Mouse (Mus musculus) lung, postnatal 4 days (tissue): ENCODE results near the gene Cdh13.
"Not testable (repeated sequence)": the region's sequence is repeated elsewhere in the genome, so short reads cannot be mapped to it uniquely, and the experiment has no call there.

Experiments
- DNase-seq, 2 experiments: peaks; one replicate each; pipeline ENCODE4 v3.0.0; 2021

The Cdh13 gene

GRCm38 (mm10) chr8:118709366-118709765 is 425.8 kb downstream of the Cdh13 start:
- DNase-seq: no peak

- no peak for DNase-seq
Measured at GRCm38 (mm10) chr8:118711631-118712030, 428.1 kb downstream of the Cdh13 start.

- no peak for DNase-seq
Measured at GRCm38 (mm10) chr8:118713111-118713510, 429.6 kb downstream of the Cdh13 start.

GRCm38 (mm10) chr8:118713596-118713995 is 430.1 kb downstream of the Cdh13 start:
- no peak for DNase-seq

- no peak for DNase-seq
Measured at GRCm38 (mm10) chr8:118722896-118723295, 439.4 kb downstream of the Cdh13 start.

- DNase-seq: no peak
Measured at GRCm38 (mm10) chr8:118725651-118726050, 442.1 kb downstream of the Cdh13 start.

GRCm38 (mm10) chr8:118741781-118742180 is 458.2 kb downstream of the Cdh13 start:
- no peak for DNase-seq

GRCm38 (mm10) chr8:118744991-118745390 is 461.5 kb downstream of the Cdh13 start:
- DNase-seq: no peak

- no peak for DNase-seq
Measured at GRCm38 (mm10) chr8:118748041-118748604, 464.6 kb downstream of the Cdh13 start.

GRCm38 (mm10) chr8:118749191-118749590 is 465.7 kb downstream of the Cdh13 start:
- DNase-seq: no peak

GRCm38 (mm10) chr8:118749786-118750185 is 466.3 kb downstream of the Cdh13 start:
- no peak for DNase-seq

- no peak for DNase-seq
Measured at GRCm38 (mm10) chr8:118753710-118754109, 470.2 kb downstream of the Cdh13 start.

GRCm38 (mm10) chr8:118754119-118754518 is 470.6 kb downstream of the Cdh13 start:
- DNase-seq: no peak

GRCm38 (mm10) chr8:118777507-118777906 is 494.0 kb downstream of the Cdh13 start:
- not testable (repeated sequence) for DNase-seq

GRCm38 (mm10) chr8:118778374-118778773 is 494.8 kb downstream of the Cdh13 start:
- no peak for DNase-seq

GRCm38 (mm10) chr8:118785646-118786045 is 502.1 kb downstream of the Cdh13 start:
- no peak for DNase-seq

- DNase-seq: no peak
Measured at GRCm38 (mm10) chr8:118789649-118790048, 506.1 kb downstream of the Cdh13 start.

- DNase-seq: no peak
Measured at GRCm38 (mm10) chr8:118794886-118795285, 511.4 kb downstream of the Cdh13 start.

GRCm38 (mm10) chr8:118796491-118796890 is 513.0 kb downstream of the Cdh13 start:
- no peak for DNase-seq

GRCm38 (mm10) chr8:118797127-118797526 is 513.6 kb downstream of the Cdh13 start:
- DNase-seq: no peak

- no peak for DNase-seq
Measured at GRCm38 (mm10) chr8:118803168-118803567, 519.6 kb downstream of the Cdh13 start.

GRCm38 (mm10) chr8:118809660-118810059 is 526.1 kb downstream of the Cdh13 start:
- no peak for DNase-seq

GRCm38 (mm10) chr8:118815055-118815454 is 531.5 kb downstream of the Cdh13 start:
- no peak for DNase-seq

GRCm38 (mm10) chr8:118826761-118827160 is 543.2 kb downstream of the Cdh13 start:
- DNase-seq: no peak

GRCm38 (mm10) chr8:118827726-118828125 is 544.2 kb downstream of the Cdh13 start:
- DNase-seq: no peak
